Mouse (Mus musculus): ENCODE data around the gene Tcf7.

The Tcf7 gene

GRCm38 (mm10) chr11:52277433-52278150, 5.2 kb downstream of the Tcf7 start:
- Histone ChIP-seq H3K27me3 (ENCODE audit: control insufficient read depth, insufficient read depth, low read length, poor library complexity, severe bottlenecking) (no peaks in the 10 kb centered on the region), H3K36me3 (ENCODE audit: control insufficient read depth, insufficient read depth, low read length, poor library complexity, severe bottlenecking) (no peaks in the 10 kb centered on the region)
- no peak for DNase-seq (ENCODE audit: low read depth, low spot score)

GRCm38 (mm10) chr11:52276961-52277391, 5.8 kb downstream of the Tcf7 start:
- Histone ChIP-seq H3K36me3 (ENCODE audit: control insufficient read depth, insufficient read depth, low read length, poor library complexity, severe bottlenecking) (no peaks in the 10 kb centered on the region), H3K27me3 (ENCODE audit: control insufficient read depth, insufficient read depth, low read length, poor library complexity, severe bottlenecking) (no peaks in the 10 kb centered on the region)
- no peak for DNase-seq (ENCODE audit: low read depth, low spot score)

GRCm38 (mm10) chr11:52275774-52276555, 6.8 kb downstream of the Tcf7 start:
- Histone ChIP-seq H3K27me3 (ENCODE audit: control insufficient read depth, insufficient read depth, low read length, poor library complexity, severe bottlenecking) (no peaks in the 10 kb centered on the region), H3K36me3 (ENCODE audit: control insufficient read depth, insufficient read depth, low read length, poor library complexity, severe bottlenecking) (no peaks in the 10 kb centered on the region)
- DNase-seq (ENCODE audit: low read depth, low spot score) = no peak

- DNase-seq (ENCODE audit: low read depth, low spot score) = no peak
- Histone ChIP-seq H3K36me3 (ENCODE audit: control insufficient read depth, insufficient read depth, low read length, poor library complexity, severe bottlenecking) (no peaks in the 10 kb centered on the region), H3K27me3 (ENCODE audit: control insufficient read depth, insufficient read depth, low read length, poor library complexity, severe bottlenecking) (no peaks in the 10 kb centered on the region)
Measured at GRCm38 (mm10) chr11:52275366-52275765, 7.4 kb downstream of the Tcf7 start.

- no peaks in the 10 kb centered on the region for H3K36me3 ChIP-seq (ENCODE audit: control insufficient read depth, insufficient read depth, low read length, poor library complexity, severe bottlenecking)
- H3K27me3 ChIP-seq (ENCODE audit: control insufficient read depth, insufficient read depth, low read length, poor library complexity, severe bottlenecking) = no peaks in the 10 kb centered on the region
- DNase-seq (ENCODE audit: low read depth, low spot score) = no peak
Measured at GRCm38 (mm10) chr11:52274456-52275112, 8.2 kb downstream of the Tcf7 start.

GRCm38 (mm10) chr11:52273942-52274330, 8.9 kb downstream of the Tcf7 start:
- DNase-seq (ENCODE audit: low read depth, low spot score) = no peak
- Histone ChIP-seq H3K36me3 (ENCODE audit: control insufficient read depth, insufficient read depth, low read length, poor library complexity, severe bottlenecking) (no peaks in the 10 kb centered on the region), H3K27me3 (ENCODE audit: control insufficient read depth, insufficient read depth, low read length, poor library complexity, severe bottlenecking) (no peaks in the 10 kb centered on the region)

GRCm38 (mm10) chr11:52273183-52273941, 9.5 kb downstream of the Tcf7 start:
- DNase-seq (ENCODE audit: low read depth, low spot score) = no peak
- Histone ChIP-seq H3K27me3 (ENCODE audit: control insufficient read depth, insufficient read depth, low read length, poor library complexity, severe bottlenecking) (no peaks in the 10 kb centered on the region), H3K36me3 (ENCODE audit: control insufficient read depth, insufficient read depth, low read length, poor library complexity, severe bottlenecking) (no peaks in the 10 kb centered on the region)

GRCm38 (mm10) chr11:52272619-52273018, 10.2 kb downstream of the Tcf7 start:
- Histone ChIP-seq H3K27me3 (ENCODE audit: control insufficient read depth, insufficient read depth, low read length, poor library complexity, severe bottlenecking) (no peaks in the 10 kb centered on the region), H3K36me3 (ENCODE audit: control insufficient read depth, insufficient read depth, low read length, poor library complexity, severe bottlenecking) (no peaks in the 10 kb centered on the region)
- DNase-seq (ENCODE audit: low read depth, low spot score) = no peak

- DNase-seq (ENCODE audit: low read depth, low spot score) = no peak
- Histone ChIP-seq H3K36me3 (ENCODE audit: control insufficient read depth, insufficient read depth, low read length, poor library complexity, severe bottlenecking) (no peaks in the 10 kb centered on the region), H3K27me3 (ENCODE audit: control insufficient read depth, insufficient read depth, low read length, poor library complexity, severe bottlenecking) (no peaks in the 10 kb centered on the region)
Measured at GRCm38 (mm10) chr11:52271765-52272495, 10.9 kb downstream of the Tcf7 start.

- Histone ChIP-seq H3K27me3 (ENCODE audit: control insufficient read depth, insufficient read depth, low read length, poor library complexity, severe bottlenecking) (no peaks in the 10 kb centered on the region), H3K36me3 (ENCODE audit: control insufficient read depth, insufficient read depth, low read length, poor library complexity, severe bottlenecking) (no peaks in the 10 kb centered on the region)
- DNase-seq (ENCODE audit: low read depth, low spot score) = no peak
Measured at GRCm38 (mm10) chr11:52269841-52270240, 13.0 kb downstream of the Tcf7 start.

- DNase-seq (ENCODE audit: low read depth, low spot score) = peak; percentile 30
- H3K27me3 ChIP-seq (ENCODE audit: control insufficient read depth, insufficient read depth, low read length, poor library complexity, severe bottlenecking) = no peaks in the 10 kb centered on the region
Measured at GRCm38 (mm10) chr11:52268104-52268835, 14.5 kb downstream of the Tcf7 start.

GRCm38 (mm10) chr11:52267271-52267670, 15.5 kb downstream of the Tcf7 start:
- Histone ChIP-seq H3K36me3 (ENCODE audit: control insufficient read depth, insufficient read depth, low read length, poor library complexity, severe bottlenecking) (no peaks in the 10 kb centered on the region), H3K27me3 (ENCODE audit: control insufficient read depth, insufficient read depth, low read length, poor library complexity, severe bottlenecking) (no peaks in the 10 kb centered on the region)
- no peak for DNase-seq (ENCODE audit: low read depth, low spot score)

More at GRCm38 (mm10) chr11:52268104-52268835, 14.5 kb downstream of the Tcf7 start:
- H3K36me3 ChIP-seq (ENCODE audit: control insufficient read depth, insufficient read depth, low read length, poor library complexity, severe bottlenecking) = no peaks in the 10 kb centered on the region

GRCm38 (mm10) chr11:52265616-52266307, 17.1 kb downstream of the Tcf7 start:
- Histone ChIP-seq H3K36me3 (ENCODE audit: control insufficient read depth, insufficient read depth, low read length, poor library complexity, severe bottlenecking) (no peaks in the 10 kb centered on the region), H3K27me3 (ENCODE audit: control insufficient read depth, insufficient read depth, low read length, poor library complexity, severe bottlenecking) (no peaks in the 10 kb centered on the region)
- DNase-seq (ENCODE audit: low read depth, low spot score) = peak; percentile 26
